Mouse (Mus musculus): ENCODE results near the gene Adpgk.

GRCm38 (mm10) chr9:59245181-59245580, 46.2 kb upstream of the Adpgk start:
- no peak for TF ChIP-seq CTCF (IDR thresholded peaks at IDR 0.05; ENCODE audit: extremely low read depth, insufficient read length, insufficient replicate concordance, low read depth, low read length)
- no peak for TF ChIP-seq POLR2A (IDR thresholded peaks at IDR 0.05; ENCODE audit: low read depth, low read length)

All from small intestine, adult 2 months (tissue).